Mouse (Mus musculus) lung, postnatal 0 days (tissue): ENCODE measurements at regions not wholly inside any gene's neighbourhood (a gene's known extent, or its start where the extent isn't known, plus 50 kb on each side); places are given as distances from the start of the nearest gene placed in this dataset.

Source experiments
- CTCF ChIP-seq: IDR thresholded peaks from 2 replicates; pipeline ENCODE4 v1.5.1; 2016; ENCODE audit warnings: antibody characterized with exemption, mild to moderate bottlenecking
- EP300 ChIP-seq: IDR thresholded peaks from 2 replicates; pipeline ENCODE4 v1.6.1; 2016; ENCODE audit warnings: antibody characterized with exemption, mild to moderate bottlenecking, control low read depth

GRCm38 (mm10) chr7:130016015-130016874, 424.6 kb downstream of the Wdr11 start:
- TF ChIP-seq CTCF (no peak), EP300 (no peak)
